Mouse (Mus musculus) adrenal gland, adult 10 weeks (tissue): ENCODE data around the gene Olfr355. TPM values are rescaled to one million over a fixed set of nuclear protein-coding genes. Genes with fewer than 3 reads are reported as not detected.

Experiments
- polyA plus RNA-seq: library from polyadenylated mRNA; stranded (reverse); fragments of 350-450 nt; fragmentation: Illumina TruSeq; extraction: RNeasy Lipid Tissue Mini Kit (QIAGEN cat#74804); gene quantifications from one replicate; pipeline ENCODE4 v1.2.3, GENCODE M21; 2014; ENCODE audit warnings: low read depth, low replicate concordance

The Olfr355 gene
- not detected for polyA plus RNA-seq

GRCm38 (mm10) chr2:36928797-36929196, at the start of gene Olfr355:
Gene Olfr355, minus strand, starts transcription at chr2:36928897.

GRCm38 (mm10) chr2:36936821-36937220, 8.1 kb upstream of the Olfr355 start, which contains the start of gene Olfr356:
Gene Olfr356, plus strand, starts transcription at chr2:36937121.

GRCm38 (mm10) chr2:36905380-36905779, 23.3 kb downstream of the Olfr355 start, which contains the start of gene Olfr354:
Gene Olfr354, plus strand, starts transcription at chr2:36905680.

GRCm38 (mm10) chr2:36892836-36893235, 35.9 kb downstream of the Olfr355 start, which contains the start of gene Olfr353:
Gene Olfr353, minus strand, starts transcription at chr2:36892936.

Other genes with a start within 250 kb of the Olfr355 start
- gene Olfr346, start 243.1 kb downstream of the Olfr355 start, polyA plus RNA-seq = not detected
- not detected for gene Olfr347, start 197.0 kb downstream of the Olfr355 start, polyA plus RNA-seq
- not detected for gene Olfr348, start 144.6 kb downstream of the Olfr355 start, polyA plus RNA-seq
- not detected for gene Olfr50, start 138.4 kb downstream of the Olfr355 start, polyA plus RNA-seq
- not detected for gene Olfr3, start 111.9 kb downstream of the Olfr355 start, polyA plus RNA-seq
- not detected for gene Olfr350, start 82.6 kb downstream of the Olfr355 start, polyA plus RNA-seq
- not detected for gene Olfr351, start 66.2 kb downstream of the Olfr355 start, polyA plus RNA-seq
- gene Olfr352, start 60.4 kb downstream of the Olfr355 start, polyA plus RNA-seq = not detected
- not detected for gene Olfr353, start 36.0 kb downstream of the Olfr355 start, polyA plus RNA-seq
- gene Olfr354, start 23.2 kb downstream of the Olfr355 start, polyA plus RNA-seq = not detected
- gene Olfr356, start 8.2 kb upstream of the Olfr355 start, polyA plus RNA-seq = not detected
- gene Olfr357, start 64.9 kb upstream of the Olfr355 start, polyA plus RNA-seq = not detected
- not detected for gene Olfr358, start 80.4 kb upstream of the Olfr355 start, polyA plus RNA-seq
- not detected for gene Olfr360, start 136.8 kb upstream of the Olfr355 start, polyA plus RNA-seq
- not detected for gene Olfr361, start 160.4 kb upstream of the Olfr355 start, polyA plus RNA-seq
- not detected for gene Olfr362, start 189.0 kb upstream of the Olfr355 start, polyA plus RNA-seq
- gene Olfr364-ps1, start 210.4 kb upstream of the Olfr355 start, polyA plus RNA-seq = not detected